9 mouse cellular contexts compared by ENCODE assay signal in genomic region chr5:92924851-92925477, GRCm38 (mm10).
DNase-seq lines count a peak whose midpoint lies in the region; ATAC-seq and TF ChIP-seq lines count a peak whose summit lies in the region.
"Had no signal": no experiment of that assay in that cellular context is flagged by ENCODE, and none has a peak within 500 bp of the region (broad histone marks: within the 10 kb centered on the region; RNA-seq: fewer than 3 reads in every experiment).

No protein-coding gene starts in this region.

- H3K36me3 ChIP-seq in CH12.LX (replicated peaks in 1 of 2; ENCODE audit: control insufficient read depth in 1 of 2, insufficient read depth in 1 of 2, low read length in 1 of 2) = no peaks in the 10 kb centered on the region
- H3K36me3 ChIP-seq in heart, embryonic 16.5 days (ENCODE audit: control insufficient read depth, insufficient read depth) = 0 out of 2 replicates have a peak, but pooled peaks cover 5% of the 10 kb centered on the region

- peaks cover 0 to 13% of the 10 kb centered on the region in 2 experiments; a peak in 1 of 4 replicates for H3K4me1 ChIP-seq in CH12.LX (ENCODE audit: control insufficient read depth in 1 of 2, insufficient read depth in 2 of 2)
- H3K4me1 ChIP-seq in heart, embryonic 16.5 days (ENCODE audit: control insufficient read depth, insufficient read depth, low read length) = peaks cover 37% of the 10 kb centered on the region

- H3K4me3 ChIP-seq in CH12.LX (replicated peaks in 1 of 3; ENCODE audit: low read depth in 2 of 3, low read length in 2 of 3, poor library complexity in 1 of 3) = no peak overlapping the region
- peak overlapping the region; percentile 9; the same call in 1 of the 2 replicates for H3K4me3 ChIP-seq in heart, embryonic 16.5 days (ENCODE audit: low read length)

- H3K9me3 ChIP-seq in CH12.LX (replicated peaks; ENCODE audit: low read length) = no peaks in the 10 kb centered on the region
- H3K9me3 ChIP-seq in heart, embryonic 16.5 days (replicated peaks; ENCODE audit: control insufficient read depth, low read length) = no peaks in the 10 kb centered on the region

- DNase-seq in CH12.LX (ENCODE audit: extremely low read depth) = peak; percentile 12
- peak; percentile 58 for DNase-seq in embryo, embryonic 9.5 days (ENCODE audit: extremely low spot score)
- peak; percentile 84 for DNase-seq in kidney, postnatal 10 days
- DNase-seq in lung, postnatal 25 days (ENCODE audit: low spot score) = peak; percentile 74
- DNase-seq in testis, postnatal 14 days (ENCODE audit: low spot score) = peak; percentile 52
- DNase-seq in layer of hippocampus, adult 18-20 months (ENCODE audit: low spot score in 2 of 2) = no peak
- no peak for DNase-seq in cerebellum, adult 9-10 months

- H3K9ac ChIP-seq in CH12.LX (ENCODE audit: insufficient read depth, low read depth) = no peak overlapping the region
- peak overlapping the region; percentile 48 for H3K9ac ChIP-seq in heart, embryonic 16.5 days (ENCODE audit: low read length)

- H3K4me2 ChIP-seq in CH12.LX (ENCODE audit: insufficient read depth, low read depth, poor library complexity, severe bottlenecking) = peak overlapping the region; percentile 29; the same call in 1 of the 2 replicates
- peak overlapping the region; percentile 48 for H3K4me2 ChIP-seq in heart, embryonic 16.5 days (ENCODE audit: low read depth, low read length)

- H3K27ac ChIP-seq in CH12.LX (ENCODE audit: insufficient read depth, low read depth) = no peak overlapping the region
- H3K27ac ChIP-seq in heart, embryonic 16.5 days (ENCODE audit: low read length) = peak overlapping the region; percentile 78

- peak; percentile 53 for ATAC-seq in heart, embryonic 16.5 days (replicated peaks; ENCODE audit: extremely low read depth, insufficient read depth, low FRiP score)

- H3K79me2 ChIP-seq in CH12.LX (replicated peaks; ENCODE audit: control insufficient read depth, extremely low read depth, insufficient read depth, poor library complexity, severe bottlenecking) = no peaks in the 10 kb centered on the region

- dilution Hi-C loops in CH12.LX (cut with MboI; ENCODE audit: extremely low pct_ligation_motif_present, extremely low pct_unique_long_range_greater_than_20kb, low sequenced_read_pairs) = no loop called here

- TF ChIP-seq EP300 in CH12.LX (IDR thresholded peaks at IDR 0.05; ENCODE audit: low read length) = no peak

- in situ Hi-C loops in CH12.LX (cut with MboI; ENCODE audit: low pct_ligation_motif_present, low pct_unique_long_range_greater_than_20kb, low sequenced_read_pairs) = loop anchor here (25.0 kb wide), 1 partner anchor 263 kb away; no protein-coding TSS in a partner anchor

- no peak for TF ChIP-seq POLR2A in CH12.LX (IDR thresholded peaks at IDR 0.05; ENCODE audit: low read depth, low read length)

- no peak for TF ChIP-seq CTCF in CH12.LX (conservative IDR thresholded peaks at IDR 0.05 in 1 of 2, IDR thresholded peaks at IDR 0.05 in 1 of 2; ENCODE audit: low read depth in 2 of 2, low read length in 2 of 2)

- WGBS in heart, embryonic 16.5 days = 7% methylated on average over 17 of the region's 17 CpGs

- no peak for TF ChIP-seq RAD21 in CH12.LX (IDR thresholded peaks at IDR 0.05; ENCODE audit: low read depth, low read length)

- H3K27me3 ChIP-seq in CH12.LX (replicated peaks) = peaks cover 2% of the 10 kb centered on the region
- no peaks in the 10 kb centered on the region for H3K27me3 ChIP-seq in heart, embryonic 16.5 days (ENCODE audit: control insufficient read depth, insufficient read depth, low read length)
- H3K27me3 ChIP-seq: Patski had no signal

TF ChIP-seq in CH12.LX, 34 proteins besides CTCF, POLR2A, EP300 and RAD21:
- TF ChIP-seq JUN (IDR thresholded peaks at IDR 0.05; ENCODE audit: insufficient read depth, low read depth, low read length) (no peak), CHD2 (IDR thresholded peaks at IDR 0.05; ENCODE audit: low read length) (0 out of 2 replicates have a peak, but pooled peaks have one; percentile 25), RCOR1 (conservative IDR thresholded peaks at IDR 0.05; ENCODE audit: low read depth, low read length) (no peak), BHLHE40 (IDR thresholded peaks at IDR 0.05; ENCODE audit: low read depth, low read length) (peak; percentile 28; the same call in 1 of the 2 replicates)

Comparison
In these comparisons a context has a peak if more than half of its experiments do, and no peak if none do; other contexts are left out.
1. DNase-seq: peak in CH12.LX (single experiment), embryo, embryonic 9.5 days (single experiment), kidney, postnatal 10 days (single experiment), lung, postnatal 25 days (single experiment) and testis, postnatal 14 days (single experiment); none in layer of hippocampus, adult 18-20 months (0 of 2) and cerebellum, adult 9-10 months (single experiment).